Mouse (Mus musculus) limb, embryonic 14.5 days (tissue): ENCODE data around the gene Oit3. TPM values are rescaled to one million over a fixed set of nuclear protein-coding genes. Genes with fewer than 3 reads are reported as not detected.
A peak's percentile ranks its signal among the peaks of the same experiment; 100 is the strongest.

Experiments
- ATAC-seq: fragments of 200-750 bp; cut with Nextera tagmentation; 2 replicates; pipeline ENCODE4 v1.8.0; 2017; ENCODE audit warnings: low read depth, moderate number of reproducible peaks, moderate TSS enrichment; ENCODE audit not compliant: low FRiP score
- DNase-seq: peaks from one replicate; pipeline ENCODE4 v3.0.0-alpha.2; 2015; ENCODE audit warnings: low spot score
- H3K27ac ChIP-seq: fragments of 300-500 bp; sonication (generic); replicated peaks from 2 replicates; pipeline ENCODE4 v1.5.1; 2014; ENCODE audit warnings: low read depth, mild to moderate bottlenecking, low read length, moderate library complexity, mixed read lengths
- H3K27me3 ChIP-seq: fragments of 300-500 bp; sonication (generic); 2 replicates; pipeline ENCODE4 v1.6.1; 2014; ENCODE audit warnings: low read length, mixed read lengths; ENCODE audit not compliant: control insufficient read depth, insufficient read depth
- H3K36me3 ChIP-seq: fragments of 300-500 bp; sonication (generic); 2 replicates; pipeline ENCODE4 v1.6.1; 2014; ENCODE audit warnings: mild to moderate bottlenecking, low read length, moderate library complexity, mixed read lengths; ENCODE audit not compliant: control insufficient read depth, insufficient read depth
- H3K4me1 ChIP-seq: fragments of 300-500 bp; sonication (generic); 2 replicates; pipeline ENCODE4 v1.6.1; 2014; ENCODE audit warnings: antibody characterized with exemption, low read length, mixed read lengths; ENCODE audit not compliant: control insufficient read depth, insufficient read depth
- H3K4me2 ChIP-seq: fragments of 300-500 bp; sonication (generic); replicated peaks from 2 replicates; pipeline ENCODE4 v1.6.1; 2014; ENCODE audit warnings: low read depth, mild to moderate bottlenecking, low read length, moderate library complexity; ENCODE audit not compliant: severe bottlenecking
- H3K4me3 ChIP-seq: fragments of 300-500 bp; sonication (generic); replicated peaks from 2 replicates; pipeline ENCODE4 v1.5.1; 2014; ENCODE audit warnings: low read length
- H3K9ac ChIP-seq: fragments of 300-500 bp; sonication (generic); 2 replicates; pipeline ENCODE4 v1.6.1; 2014; ENCODE audit warnings: mild to moderate bottlenecking, low read depth, low read length, moderate library complexity; ENCODE audit not compliant: severe bottlenecking
- H3K9me3 ChIP-seq: fragments of 300-500 bp; sonication (generic); 2 replicates; pipeline ENCODE4 v1.6.1; 2016; ENCODE audit warnings: low read length; ENCODE audit not compliant: control insufficient read depth
- POLR2A ChIP-seq: fragments of 200-500 bp; IDR thresholded peaks from 2 replicates; pipeline ENCODE4 v1.8.0; 2012; ENCODE audit warnings: inconsistent platforms, mild to moderate bottlenecking, moderate library complexity, borderline replicate concordance; ENCODE audit not compliant: insufficient read depth, insufficient read length; ENCODE audit errors: extremely low read depth
- WGBS: fragments of 180-500 bp; shearing (Covaris S2); extraction: QIAGEN DNeasy Blood & Tissue Kit; methylation state at CpG from one replicate; pipeline ENCODE4 v1.1.7; 2014; 5-methylcytosine and 5-hydroxymethylcytosine counted together
- polyA plus RNA-seq, 2 experiments: library from polyadenylated mRNA; depleted of rRNA in 1 of 2; stranded (reverse) in 1 of 2; unstranded in 1 of 2; fragments of >200 nt; fragmentation: Nextera tagmentation in 1 of 2; extraction: Ambion mirVana in 1 of 2; gene quantifications; 2 replicates each; pipeline versions ENCODE4 v1.2.1 to v1.2.3; 2012 to 2014

Oit3 gene
- polyA plus RNA-seq, 2 experiments: 0.67 to 1.2 TPM

- no peak for ATAC-seq
- Histone ChIP-seq H3K9ac (no peak overlapping the region), H3K9me3 (no peaks in the 10 kb centered on the region), H3K4me3 (no peak overlapping the region), H3K4me2 (no peak overlapping the region), H3K27me3 (no peaks in the 10 kb centered on the region), H3K27ac (no peak overlapping the region; the same call in 1 of the 2 replicates), H3K4me1 (peaks cover 5% of the 10 kb centered on the region; the same call in 1 of the 2 replicates), H3K36me3 (peaks cover 3% of the 10 kb centered on the region; the same call in 1 of the 2 replicates)
- TF ChIP-seq POLR2A: no peak
- 62% methylated on average over 5 of the region's 5 CpGs for WGBS
- DNase-seq: no peak
Measured at GRCm38 (mm10) chr10:59470451-59470850, 28.9 kb upstream of the Oit3 start.

- 90% methylated on average over 12 of the region's 12 CpGs for WGBS
- TF ChIP-seq POLR2A: no peak
- peaks cover 5% of the 10 kb centered on the region; the same call in 1 of the 2 replicates for H3K4me1 ChIP-seq
- H3K27me3 ChIP-seq: no peaks in the 10 kb centered on the region
- H3K9me3 ChIP-seq: no peaks in the 10 kb centered on the region
- no peak overlapping the region for H3K9ac ChIP-seq
- no peak overlapping the region for H3K4me2 ChIP-seq
- no peak for ATAC-seq
- H3K27ac ChIP-seq: no peak overlapping the region
- H3K36me3 ChIP-seq: peaks cover 5% of the 10 kb centered on the region; the same call in 1 of the 2 replicates
- no peak overlapping the region for H3K4me3 ChIP-seq
- DNase-seq: no peak
Measured at GRCm38 (mm10) chr10:59467297-59467696, 25.7 kb upstream of the Oit3 start.

- DNase-seq (no peak), ATAC-seq (no peak)
- H3K9ac ChIP-seq: no peak overlapping the region
- H3K4me2 ChIP-seq: no peak overlapping the region
- 47% methylated on average over 4 of the region's 4 CpGs for WGBS
- no peaks in the 10 kb centered on the region for H3K9me3 ChIP-seq
- no peak for TF ChIP-seq POLR2A
- H3K27me3 ChIP-seq: no peaks in the 10 kb centered on the region
- no peak overlapping the region for H3K27ac ChIP-seq
- peaks cover 5% of the 10 kb centered on the region; the same call in 1 of the 2 replicates for H3K36me3 ChIP-seq
- peaks cover 5% of the 10 kb centered on the region; the same call in 1 of the 2 replicates for H3K4me1 ChIP-seq
- no peak overlapping the region for H3K4me3 ChIP-seq
Measured at GRCm38 (mm10) chr10:59466626-59467025, 25.0 kb upstream of the Oit3 start.

GRCm38 (mm10) chr10:59465546-59465945 is 24.0 kb upstream of the Oit3 start:
- H3K9me3 ChIP-seq: no peaks in the 10 kb centered on the region
- no peak overlapping the region for H3K4me3 ChIP-seq
- H3K27ac ChIP-seq: no peak overlapping the region
- H3K4me2 ChIP-seq: no peak overlapping the region
- peaks cover 5% of the 10 kb centered on the region; the same call in 1 of the 2 replicates for H3K36me3 ChIP-seq
- 83% methylated on average over 3 of the region's 3 CpGs for WGBS
- no peak for TF ChIP-seq POLR2A
- H3K4me1 ChIP-seq: peaks cover 5% of the 10 kb centered on the region; the same call in 1 of the 2 replicates
- ATAC-seq: no peak
- no peaks in the 10 kb centered on the region for H3K27me3 ChIP-seq
- no peak for DNase-seq
- no peak overlapping the region for H3K9ac ChIP-seq

- peak; percentile 77; the same call in 1 of the 2 replicates for ATAC-seq
Measured at GRCm38 (mm10) chr10:59462307-59462706, 20.7 kb upstream of the Oit3 start.

GRCm38 (mm10) chr10:59459767-59460166 is 18.2 kb upstream of the Oit3 start:
- 85% methylated on average over 12 of the region's 12 CpGs for WGBS
- Histone ChIP-seq H3K27me3 (no peaks in the 10 kb centered on the region), H3K4me1 (no peaks in the 10 kb centered on the region), H3K27ac (no peak overlapping the region), H3K9me3 (no peaks in the 10 kb centered on the region), H3K4me2 (no peak overlapping the region), H3K9ac (no peak overlapping the region), H3K4me3 (no peak overlapping the region), H3K36me3 (peaks cover 9% of the 10 kb centered on the region)
- DNase-seq (no peak), ATAC-seq (no peak)
- no peak for TF ChIP-seq POLR2A

More at GRCm38 (mm10) chr10:59462307-59462706, 20.7 kb upstream of the Oit3 start:
- no peak overlapping the region for H3K4me3 ChIP-seq
- no peak overlapping the region for H3K4me2 ChIP-seq
- peak overlapping the region; percentile 70 for H3K27ac ChIP-seq
- 70% methylated on average over 6 of the region's 6 CpGs for WGBS
- no peaks in the 10 kb centered on the region for H3K9me3 ChIP-seq
- DNase-seq: peak; percentile 29
- peaks cover 9% of the 10 kb centered on the region for H3K36me3 ChIP-seq
- H3K9ac ChIP-seq: no peak overlapping the region
- no peak for TF ChIP-seq POLR2A
- H3K27me3 ChIP-seq: no peaks in the 10 kb centered on the region
- peaks cover 5% of the 10 kb centered on the region; the same call in 1 of the 2 replicates for H3K4me1 ChIP-seq
